Mouse (Mus musculus) lung, postnatal 0 days (tissue): ENCODE measurements around the gene Alkbh2.

ENCODE experiments used
- CTCF ChIP-seq: IDR thresholded peaks from 2 replicates; pipeline ENCODE4 v1.5.1; 2016; ENCODE audit warnings: antibody characterized with exemption, mild to moderate bottlenecking
- EP300 ChIP-seq: IDR thresholded peaks from 2 replicates; pipeline ENCODE4 v1.6.1; 2016; ENCODE audit warnings: antibody characterized with exemption, mild to moderate bottlenecking, control low read depth

- TF ChIP-seq CTCF (no peak), EP300 (no peak)
Observed at GRCm38 (mm10) chr5:114091057-114091807, 36.8 kb downstream of the Alkbh2 start, which contains the start of gene Svop.
